Mouse (Mus musculus) gastrocnemius, postnatal 14 days (tissue): ENCODE data around the gene Cdca3. TPM values are rescaled to one million over a fixed set of nuclear protein-coding genes. Genes with fewer than 3 reads are reported as not detected.
A peak's percentile ranks its signal among the peaks of the same experiment; 100 is the strongest.
"Not testable (repeated sequence)": the region's sequence is repeated elsewhere in the genome, so short reads cannot be mapped to it uniquely, and the experiment has no call there.

ENCODE experiments used
- DNase-seq: peaks from one replicate; pipeline ENCODE4 v3.0.0; 2021; ENCODE audit warnings: mixed read lengths
- intact Hi-C: fragments of 180-260 bp; cut with DNase I; formaldehyde crosslinking; loops from one replicate; pipeline ENCODE4 v1.15.1; 2025; ENCODE audit warnings: low total_unique reads
- long read RNA-seq, 2 experiments: library from polyadenylated mRNA; stranded (forward); transcript quantifications; one replicate each; pipeline ENCODE4 v2.0.0; 2021
- total RNA-seq, 2 experiments: library from RNA; stranded (reverse); gene quantifications; 2 replicates each; pipeline ENCODE4 v1.2.3; 2021

Gene Cdca3
- total RNA-seq: 1 to 10 TPM; 4.6 to 5.0 TPM
- long read RNA-seq, experiment 1, partial matches to known transcripts: 0 of 2 reads
- long read RNA-seq, experiment 1, other reads (novel, unspliced or antisense): 1 of 2 reads
- long read RNA-seq, experiment 2, partial matches to known transcripts: 0 of 5 reads
- long read RNA-seq, experiment 2, other reads (novel, unspliced or antisense): 0 of 5 reads

DNA sequence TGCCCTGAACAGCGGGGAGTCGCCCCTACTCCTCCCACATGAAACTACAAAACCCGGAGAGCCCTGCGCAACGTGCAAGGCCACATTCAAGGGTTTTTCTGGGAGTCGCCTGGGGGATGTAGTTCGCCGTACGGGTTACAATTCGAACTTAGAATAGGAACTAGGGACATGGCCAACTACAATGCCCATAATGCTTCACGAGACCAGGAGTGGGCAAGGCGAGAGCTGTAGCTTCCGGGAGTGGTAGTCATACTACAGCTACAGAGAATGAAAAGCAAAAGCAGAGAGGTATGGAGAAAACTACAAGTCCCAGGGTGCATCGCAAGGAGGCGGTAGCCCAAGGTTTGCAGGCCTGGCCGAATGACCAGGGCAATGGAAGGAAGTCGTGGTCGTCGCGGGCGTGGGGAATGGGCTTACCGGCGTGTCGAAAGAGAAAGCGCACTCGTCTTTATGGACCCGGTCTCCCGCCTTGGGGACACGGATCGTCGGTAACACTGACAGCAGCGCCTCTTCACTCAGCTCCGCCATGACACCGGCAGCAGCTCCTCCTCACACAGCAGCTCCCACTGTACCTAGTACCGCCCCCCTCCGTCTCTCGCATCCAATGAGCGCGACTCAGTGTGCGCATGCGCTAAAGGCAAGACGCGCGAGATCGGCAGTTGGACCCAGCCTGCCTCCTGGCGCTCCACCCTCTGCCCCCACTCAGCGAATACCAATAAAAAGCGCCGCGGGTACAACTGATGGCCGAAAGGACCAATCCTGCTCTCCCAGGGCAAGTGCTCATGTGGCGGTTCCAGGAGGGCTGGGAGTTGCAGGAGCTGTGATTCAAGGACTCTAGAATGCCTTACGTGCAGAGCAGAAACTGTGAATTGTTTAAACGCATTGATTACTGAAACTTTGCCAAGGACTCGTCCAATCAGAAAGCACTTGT lies at the start of gene Cdca3, which contains the start of gene Usp5:
Gene Cdca3, plus strand, starts transcription at position 680 of the 931 bp plus-strand sequence.
Gene Usp5, minus strand, starts transcription at position 617 of the 931 bp plus-strand sequence.
- intact Hi-C loops: no loop called here
- DNase-seq: peak; percentile 99

GRCm38 (mm10) chr6:124779984-124780416 lies 49.3 kb upstream of the Cdca3 start:
- intact Hi-C loops: no loop called here
- DNase-seq: no peak

DNA sequence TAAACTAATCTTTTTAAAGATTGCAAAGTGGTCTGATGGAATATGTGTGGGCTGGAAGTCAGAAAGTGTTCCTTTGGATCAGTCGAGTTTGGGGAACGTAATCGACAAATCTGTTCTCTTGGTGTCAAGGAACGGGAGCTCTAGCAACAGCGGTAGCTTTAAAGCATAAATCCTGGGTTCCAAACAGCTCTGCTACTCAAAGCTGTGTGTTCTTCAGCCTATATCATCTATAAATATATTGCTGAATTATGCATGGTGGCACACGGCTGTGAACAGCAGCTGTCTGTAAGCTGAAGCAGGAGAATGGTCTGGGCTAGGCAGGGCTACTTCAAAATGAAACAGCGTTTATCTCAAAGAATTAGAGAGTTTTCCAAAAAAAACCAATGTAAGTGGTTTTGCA lies 48.4 kb upstream of the Cdca3 start:
- DNase-seq: no peak
- intact Hi-C loops: no loop called here

- DNase-seq: peak; percentile 38
- intact Hi-C loops: no loop called here
Measured at GRCm38 (mm10) chr6:124782436-124782835, 46.9 kb upstream of the Cdca3 start.

GRCm38 (mm10) chr6:124786756-124787420 lies 42.5 kb upstream of the Cdca3 start:
- DNase-seq: no peak
- intact Hi-C loops: no loop called here

DNA sequence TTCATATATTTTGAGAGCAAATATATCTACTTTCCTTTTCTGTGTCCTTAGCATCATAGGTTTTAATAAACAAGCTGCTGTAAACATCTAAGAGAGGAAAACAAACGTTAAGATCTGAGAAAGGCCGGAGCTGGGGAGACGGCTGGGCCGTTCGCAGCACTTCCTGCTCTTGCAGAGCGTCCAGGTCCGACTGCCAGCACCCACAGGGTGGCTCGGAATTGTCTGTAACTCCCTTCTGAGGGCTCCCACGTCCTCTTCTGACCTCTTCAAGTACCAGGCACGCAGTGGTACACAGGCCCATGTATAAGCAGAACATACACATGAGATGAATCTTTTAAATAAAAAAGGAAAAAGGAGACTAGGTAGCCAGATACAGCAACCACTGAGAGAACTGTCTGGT lies 41.6 kb upstream of the Cdca3 start:
- DNase-seq: no peak
- intact Hi-C loops: no loop called here

DNA sequence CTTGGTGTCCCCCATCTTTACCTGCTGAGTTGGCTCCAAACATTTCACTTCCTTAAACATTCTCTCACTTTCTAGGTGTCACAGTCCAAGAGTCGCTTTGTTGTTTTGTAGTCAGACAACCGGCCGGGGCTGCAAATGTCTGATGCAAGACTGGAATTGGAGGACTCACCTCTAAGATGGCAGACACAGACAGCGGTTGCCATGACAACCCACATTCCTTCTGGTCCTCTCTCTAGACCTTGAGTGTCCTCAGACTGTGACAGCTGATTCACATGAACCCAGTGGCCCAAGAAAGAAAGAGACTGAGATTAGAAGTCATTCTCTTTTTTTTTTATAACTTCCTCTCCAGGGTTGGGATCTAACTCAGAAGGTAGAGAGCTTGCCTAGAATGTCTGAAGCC lies 39.8 kb upstream of the Cdca3 start:
- intact Hi-C loops: no loop called here

DNA sequence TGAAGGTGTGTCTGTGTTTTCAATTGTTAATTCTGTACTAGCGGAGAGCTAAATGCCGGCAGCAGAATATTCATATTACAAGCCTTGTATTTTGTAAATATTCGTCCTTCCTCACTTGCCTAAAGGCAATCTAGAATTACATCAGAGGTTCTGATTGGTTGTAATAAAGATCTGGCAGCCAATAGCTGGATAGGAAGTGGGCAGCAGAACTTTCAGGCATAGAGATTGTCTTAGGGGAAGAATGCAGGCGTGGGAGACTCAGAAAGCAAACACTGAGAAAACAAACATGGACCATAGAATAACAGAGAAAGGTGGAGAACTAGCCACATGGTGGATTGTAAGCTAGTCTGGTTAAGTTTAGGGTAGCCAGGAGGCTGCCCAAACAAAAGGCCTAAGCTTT lies 39.2 kb upstream of the Cdca3 start:
- intact Hi-C loops: no loop called here
- no peak for DNase-seq

More for the DNA sequence above, 39.8 kb upstream of the Cdca3 start:
- no peak for DNase-seq

DNA sequence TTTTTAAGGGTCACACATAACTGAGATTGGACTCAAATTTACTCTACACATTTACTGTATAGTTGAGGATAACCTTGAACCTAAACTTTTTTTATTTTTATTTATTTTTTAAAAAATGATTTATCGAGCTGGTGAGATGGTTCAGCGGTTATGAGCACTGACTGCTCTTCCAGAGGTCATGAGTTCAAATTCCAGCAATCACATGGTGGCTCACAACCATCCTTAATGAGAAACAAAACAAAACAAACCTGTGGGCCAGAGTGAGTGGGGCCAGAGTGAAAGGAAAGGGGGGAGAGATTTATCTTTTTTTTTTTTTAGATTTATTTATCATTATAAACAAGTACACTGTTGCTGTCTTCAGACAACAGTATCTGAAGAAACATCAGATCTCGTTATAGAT lies 37.4 kb upstream of the Cdca3 start:
- intact Hi-C loops: no loop called here
- DNase-seq: no peak

GRCm38 (mm10) chr6:124795781-124796180 lies 33.6 kb upstream of the Cdca3 start:
- intact Hi-C loops: no loop called here
- no peak for DNase-seq

DNA sequence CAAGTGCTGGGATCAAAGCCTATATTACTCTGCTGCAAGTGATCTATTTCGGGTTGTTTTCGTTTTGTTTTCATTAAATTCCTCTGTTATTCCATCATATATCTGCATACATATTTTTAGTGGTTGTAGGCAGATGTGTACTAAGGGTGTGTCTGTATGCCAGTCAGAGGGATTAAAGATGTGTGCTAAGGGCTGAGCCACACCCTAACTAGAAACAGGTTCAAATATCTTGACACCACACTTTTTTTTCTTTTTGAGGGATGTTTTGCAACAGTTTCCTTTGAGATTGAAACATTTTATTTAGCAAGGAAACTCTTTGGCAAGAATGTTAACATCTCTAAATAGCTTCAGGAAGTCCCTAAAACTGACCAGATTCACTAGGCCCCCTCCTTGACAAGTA lies 33.1 kb upstream of the Cdca3 start:
- intact Hi-C loops: no loop called here
- no peak for DNase-seq

DNA sequence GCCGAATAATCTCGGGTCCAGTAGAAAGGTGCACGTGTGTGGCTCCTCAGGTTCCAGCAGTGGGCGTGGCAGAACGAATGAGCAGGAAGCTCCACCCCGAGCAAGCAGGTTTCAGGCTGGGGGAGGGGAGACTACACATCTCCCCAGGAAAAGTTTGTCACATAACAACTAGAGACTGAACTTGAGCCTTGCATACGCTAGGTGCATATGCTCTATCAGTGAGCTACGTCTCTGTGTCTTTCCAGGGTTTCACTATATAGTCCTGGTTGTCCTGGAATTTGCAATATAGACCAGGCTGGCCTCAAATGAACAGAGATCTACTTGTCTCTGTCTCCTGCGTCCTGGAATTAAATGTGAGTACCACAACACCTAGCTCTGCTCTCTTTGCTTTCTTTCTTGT lies 26.9 kb upstream of the Cdca3 start:
- intact Hi-C loops, DNase-seq: not testable (repeated sequence)

DNA sequence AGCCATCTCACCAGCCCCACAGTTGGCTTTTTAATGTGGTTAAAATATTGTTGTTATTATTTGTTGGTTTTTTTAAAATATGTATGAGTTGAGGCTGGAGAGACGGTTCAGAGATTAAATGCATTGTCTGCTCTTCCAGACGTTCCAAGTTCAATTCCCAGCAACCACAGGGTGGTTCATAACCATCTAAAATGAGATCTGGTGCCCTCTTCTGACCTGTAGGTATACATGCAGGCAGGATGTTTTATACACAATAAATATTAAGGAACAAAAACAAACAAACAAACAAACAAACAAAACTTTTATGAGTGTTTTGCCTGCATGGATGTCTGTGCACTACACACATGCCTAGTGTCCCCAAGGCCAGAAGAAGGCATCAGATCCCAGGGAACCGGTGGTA lies 26.3 kb upstream of the Cdca3 start:
- intact Hi-C loops: no loop called here
- no peak for DNase-seq

DNA sequence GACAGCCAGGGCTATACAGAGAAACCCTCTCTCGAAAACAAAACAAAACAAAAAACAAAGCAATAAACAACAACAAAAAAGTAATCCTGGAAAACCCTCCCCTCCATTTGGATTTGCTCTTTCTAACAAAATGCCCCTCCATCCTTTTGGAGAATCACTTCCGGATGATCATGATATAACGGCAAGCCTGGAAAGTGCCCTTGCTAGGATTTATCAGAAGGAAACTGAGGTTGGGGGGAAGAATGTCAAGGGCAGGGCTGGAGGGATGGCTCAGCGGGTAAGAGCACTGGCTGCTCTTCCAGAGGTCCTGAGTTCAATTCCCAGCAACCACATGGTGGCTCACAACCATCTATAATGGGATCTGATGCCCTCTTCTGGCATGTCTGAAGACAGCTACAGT lies 25.7 kb upstream of the Cdca3 start:
- intact Hi-C loops, DNase-seq: not testable (repeated sequence)

DNA sequence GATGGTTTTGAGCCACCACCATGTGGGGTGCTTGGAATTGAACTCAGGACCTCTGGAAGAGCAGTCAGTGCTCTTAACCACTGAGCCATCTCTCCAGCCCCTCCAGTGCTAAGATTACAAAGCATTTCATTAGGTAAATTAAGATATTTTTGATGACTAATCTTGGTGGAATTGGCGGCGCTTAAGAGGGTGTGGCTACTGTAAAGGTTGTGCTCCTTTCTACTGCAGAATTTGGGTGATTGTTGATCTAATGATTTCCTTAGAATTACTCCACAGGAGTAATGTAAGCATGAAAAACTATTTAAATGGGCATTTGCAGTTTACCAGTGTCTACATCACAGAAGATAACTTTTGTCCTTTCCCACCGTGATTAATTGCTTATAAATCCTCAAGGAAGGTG lies 25.0 kb upstream of the Cdca3 start:
- DNase-seq: no peak
- intact Hi-C loops: no loop called here

DNA sequence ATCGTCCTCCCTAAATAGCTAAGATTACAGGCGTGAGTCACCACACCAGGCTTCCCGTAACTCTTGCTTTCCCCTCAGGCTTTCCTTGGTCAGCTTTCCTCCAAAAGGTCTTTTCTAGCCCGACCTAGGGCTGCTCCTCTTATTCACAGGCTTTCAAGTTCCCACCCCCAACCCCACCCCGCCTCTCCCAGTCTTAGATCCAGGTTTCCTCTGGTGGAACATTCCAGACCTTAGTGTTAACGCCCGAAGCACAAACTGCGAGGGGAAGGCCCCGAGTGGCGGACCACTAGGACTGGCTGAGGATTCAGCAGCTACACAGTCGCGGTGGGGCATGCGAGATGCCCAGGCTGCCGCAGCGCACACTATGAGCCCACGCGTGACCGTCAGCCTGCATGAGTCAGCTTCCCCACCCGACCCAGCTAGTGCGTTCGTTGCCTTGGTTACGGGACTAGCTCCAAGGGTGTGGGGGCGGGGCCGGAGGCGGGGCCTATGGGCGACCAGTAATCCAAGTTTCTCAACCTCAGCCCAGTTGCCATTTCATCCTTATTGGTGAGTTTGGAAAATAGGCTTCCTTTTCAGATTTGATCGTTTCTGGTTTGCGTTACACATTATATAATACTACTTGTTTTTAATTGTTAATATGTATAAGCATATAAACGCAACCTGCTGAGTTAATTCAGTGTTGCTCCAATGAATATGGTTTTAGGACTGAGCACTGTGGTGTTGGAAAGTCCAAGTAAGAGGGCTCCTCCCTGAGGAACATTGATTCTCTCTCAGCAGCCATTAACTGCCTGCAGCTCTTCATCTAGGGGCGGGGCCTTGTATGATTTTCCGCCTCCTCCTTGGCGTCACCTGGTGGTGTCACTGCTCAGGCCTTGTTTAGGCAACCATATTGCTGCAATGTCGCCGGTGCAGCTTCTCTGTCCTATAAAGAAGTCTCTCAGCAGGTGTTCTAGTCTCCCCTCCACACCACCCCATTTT lies 23.7 kb upstream of the Cdca3 start:
- intact Hi-C loops: no loop called here
- DNase-seq: peak; percentile 96

GRCm38 (mm10) chr6:124806446-124807140 lies 22.8 kb upstream of the Cdca3 start:
- intact Hi-C loops: no loop called here
- no peak for DNase-seq

- intact Hi-C loops: no loop called here
- DNase-seq: no peak
Measured at GRCm38 (mm10) chr6:124807366-124807765, 22.0 kb upstream of the Cdca3 start.

DNA sequence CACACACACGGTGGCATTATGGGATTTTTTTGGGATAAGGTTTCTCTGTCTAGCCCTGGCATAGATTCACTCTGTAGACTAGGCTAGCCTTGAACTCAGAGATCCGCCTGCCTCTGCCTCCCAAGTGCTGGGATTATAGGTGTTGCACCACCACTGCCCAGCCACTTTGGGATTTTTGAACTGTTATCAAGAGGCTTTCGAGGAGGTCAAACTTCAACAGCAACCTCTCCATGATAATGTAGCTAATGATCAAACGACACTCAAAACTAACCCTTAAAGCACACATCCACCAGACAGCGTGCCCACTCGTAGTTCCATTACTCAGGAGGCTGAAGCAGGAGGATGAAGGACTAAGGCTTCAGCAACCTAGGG lies 21.4 kb upstream of the Cdca3 start:
- DNase-seq: no peak
- intact Hi-C loops: no loop called here
